Mouse (Mus musculus) ES-Bruce4 (cell line): ENCODE results near the gene Agpat4.

Experiments
- CTCF ChIP-seq: IDR thresholded peaks from one replicate; pipeline ENCODE4 v1.8.1; 2011; ENCODE audit warnings: low read depth, low read length
- EP300 ChIP-seq: IDR thresholded peaks from 2 replicates; pipeline ENCODE4 v1.6.1; 2011; ENCODE audit warnings: low read depth, low read length; ENCODE audit not compliant: insufficient read depth
- POLR2A ChIP-seq: IDR thresholded peaks from one replicate; pipeline ENCODE4 v1.8.1; 2011; ENCODE audit warnings: low read length; ENCODE audit not compliant: insufficient read depth

DNA sequence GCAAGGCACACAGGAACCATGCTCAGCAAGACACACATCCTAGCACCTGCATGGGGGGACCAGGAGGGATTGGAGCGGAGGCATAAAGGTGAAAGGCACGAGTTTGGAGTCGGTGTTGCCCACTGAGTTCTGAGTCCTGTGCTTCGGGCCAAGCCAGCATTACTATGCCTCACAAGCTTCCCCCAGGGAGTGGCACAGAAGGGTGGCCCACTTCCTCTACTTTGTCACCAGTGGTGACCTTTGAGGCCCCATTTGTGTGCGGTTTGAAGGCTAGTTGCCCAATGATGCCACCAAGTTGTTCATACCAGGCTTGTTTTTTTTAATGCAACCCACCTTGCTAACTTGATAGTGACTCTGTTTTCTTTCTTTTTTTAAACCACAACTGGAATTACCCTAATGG is 55.7 kb downstream of the Agpat4 start:
- TF ChIP-seq POLR2A (no peak), CTCF (no peak), EP300 (no peak)
